Mouse (Mus musculus): ENCODE results near the gene Zfp93. TPM values are rescaled to one million over a fixed set of nuclear protein-coding genes. Genes with fewer than 3 reads are reported as not detected.

Zfp93 gene
- total and polyA plus RNA-seq, 2 experiments from 2014 or later = 4.1 to 6.8 TPM

- peak within 1 kb of the TSS; percentile 69 for H3K4me3 ChIP-seq (ENCODE audit: low read depth, low read length)
- peak; percentile 96 for ATAC-seq (ENCODE audit: insufficient read depth, low read depth)
- peak within 1 kb of the TSS; percentile 60 for H3K9ac ChIP-seq (replicated peaks; ENCODE audit: low read depth, low read length)
- no peaks in the 10 kb centered on the region for H3K9me3 ChIP-seq (replicated peaks; ENCODE audit: control insufficient read depth, low read length)
- under 1% methylated on average over 33 of the region's 33 CpGs for WGBS
- no peaks in the 10 kb centered on the region for H3K27me3 ChIP-seq (ENCODE audit: control insufficient read depth, insufficient read depth, low read length)
- peak; percentile 94 for DNase-seq (ENCODE audit: low spot score)
- peak within 1 kb of the TSS; percentile 96 for H3K4me2 ChIP-seq (ENCODE audit: low read depth, low read length)
- H3K27ac ChIP-seq (ENCODE audit: low read depth) = peak within 1 kb of the TSS; percentile 80
- peaks cover 4% of the 10 kb centered on the region; the same call in 1 of the 2 replicates for H3K4me1 ChIP-seq (ENCODE audit: control insufficient read depth, insufficient read depth)
- TF ChIP-seq CTCF (IDR thresholded peaks at IDR 0.05; ENCODE audit: low read depth) = no peak
- TF ChIP-seq EP300 (IDR thresholded peaks at IDR 0.05; ENCODE audit: low read depth) = no peak
- H3K36me3 ChIP-seq (replicated peaks; ENCODE audit: control insufficient read depth, insufficient read depth, low read length) = no peaks in the 10 kb centered on the region
Observed at GRCm38 (mm10) chr7:24316567-24317092, 46.4 kb downstream of the Zfp93 start, which contains the start of gene Zfp94. TSS of gene Zfp94 (minus strand) at chr7:24316666.

- Histone ChIP-seq H3K4me1 (ENCODE audit: control insufficient read depth, insufficient read depth) (peaks cover 4% of the 10 kb centered on the region; the same call in 1 of the 2 replicates), H3K9ac (replicated peaks; ENCODE audit: low read depth, low read length) (no peak overlapping the region), H3K4me2 (ENCODE audit: low read depth, low read length) (no peak overlapping the region), H3K27ac (ENCODE audit: low read depth) (no peak overlapping the region), H3K4me3 (ENCODE audit: low read depth, low read length) (no peak overlapping the region), H3K27me3 (ENCODE audit: control insufficient read depth, insufficient read depth, low read length) (no peaks in the 10 kb centered on the region), H3K9me3 (replicated peaks; ENCODE audit: control insufficient read depth, low read length) (peaks cover 3% of the 10 kb centered on the region; the same call in 1 of the 2 replicates), H3K36me3 (replicated peaks; ENCODE audit: control insufficient read depth, insufficient read depth, low read length) (no peaks in the 10 kb centered on the region)
- DNase-seq (ENCODE audit: low spot score) = no peak
- WGBS = 52% methylated on average over 6 of the region's 6 CpGs
- TF ChIP-seq CTCF (IDR thresholded peaks at IDR 0.05; ENCODE audit: low read depth) (no peak), EP300 (IDR thresholded peaks at IDR 0.05; ENCODE audit: low read depth) (no peak)
- no peak for ATAC-seq (ENCODE audit: insufficient read depth, low read depth)
Observed at GRCm38 (mm10) chr7:24318942-24319341, 48.7 kb downstream of the Zfp93 start.

GRCm38 (mm10) chr7:24322593-24322992, 52.4 kb downstream of the Zfp93 start:
- 63% methylated on average over 4 of the region's 4 CpGs for WGBS
- H3K9me3 ChIP-seq (replicated peaks; ENCODE audit: control insufficient read depth, low read length) = peaks cover 10% of the 10 kb centered on the region; the same call in 1 of the 2 replicates
- H3K27ac ChIP-seq (ENCODE audit: low read depth) = no peak overlapping the region
- H3K4me3 ChIP-seq (ENCODE audit: low read depth, low read length) = no peak overlapping the region
- H3K4me1 ChIP-seq (ENCODE audit: control insufficient read depth, insufficient read depth) = no peaks in the 10 kb centered on the region
- no peaks in the 10 kb centered on the region for H3K36me3 ChIP-seq (replicated peaks; ENCODE audit: control insufficient read depth, insufficient read depth, low read length)
- DNase-seq (ENCODE audit: low spot score) = no peak
- no peak overlapping the region for H3K9ac ChIP-seq (replicated peaks; ENCODE audit: low read depth, low read length)
- no peak for ATAC-seq (ENCODE audit: insufficient read depth, low read depth)
- no peak for TF ChIP-seq CTCF (IDR thresholded peaks at IDR 0.05; ENCODE audit: low read depth)
- no peak for TF ChIP-seq EP300 (IDR thresholded peaks at IDR 0.05; ENCODE audit: low read depth)
- H3K27me3 ChIP-seq (ENCODE audit: control insufficient read depth, insufficient read depth, low read length) = peaks cover 5% of the 10 kb centered on the region; the same call in 1 of the 2 replicates
- H3K4me2 ChIP-seq (ENCODE audit: low read depth, low read length) = no peak overlapping the region

GRCm38 (mm10) chr7:24325197-24325596, 55.0 kb downstream of the Zfp93 start:
- Histone ChIP-seq H3K9me3 (replicated peaks; ENCODE audit: control insufficient read depth, low read length) (peaks cover 10% of the 10 kb centered on the region; the same call in 1 of the 2 replicates), H3K4me3 (ENCODE audit: low read depth, low read length) (peak overlapping the region; percentile 31; the same call in 1 of the 2 replicates), H3K36me3 (replicated peaks; ENCODE audit: control insufficient read depth, insufficient read depth, low read length) (no peaks in the 10 kb centered on the region), H3K27ac (ENCODE audit: low read depth) (no peak overlapping the region), H3K4me2 (ENCODE audit: low read depth, low read length) (peak overlapping the region; percentile 60; the same call in 1 of the 2 replicates), H3K4me1 (ENCODE audit: control insufficient read depth, insufficient read depth) (no peaks in the 10 kb centered on the region), H3K27me3 (ENCODE audit: control insufficient read depth, insufficient read depth, low read length) (peaks cover 5% of the 10 kb centered on the region; the same call in 1 of the 2 replicates), H3K9ac (replicated peaks; ENCODE audit: low read depth, low read length) (no peak overlapping the region)
- 85% methylated on average over 6 of the region's 6 CpGs for WGBS
- DNase-seq (ENCODE audit: low spot score) (no peak), ATAC-seq (ENCODE audit: insufficient read depth, low read depth) (no peak)
- TF ChIP-seq EP300 (IDR thresholded peaks at IDR 0.05; ENCODE audit: low read depth) (no peak), CTCF (IDR thresholded peaks at IDR 0.05; ENCODE audit: low read depth) (no peak)

GRCm38 (mm10) chr7:24325675-24326128, 55.5 kb downstream of the Zfp93 start:
- no peaks in the 10 kb centered on the region for H3K4me1 ChIP-seq (ENCODE audit: control insufficient read depth, insufficient read depth)
- no peak for TF ChIP-seq EP300 (IDR thresholded peaks at IDR 0.05; ENCODE audit: low read depth)
- no peak for TF ChIP-seq CTCF (IDR thresholded peaks at IDR 0.05; ENCODE audit: low read depth)
- H3K27ac ChIP-seq (ENCODE audit: low read depth) = no peak overlapping the region
- no peak for ATAC-seq (ENCODE audit: insufficient read depth, low read depth)
- H3K4me3 ChIP-seq (ENCODE audit: low read depth, low read length) = peak overlapping the region; percentile 31
- peaks cover 10% of the 10 kb centered on the region; the same call in 1 of the 2 replicates for H3K9me3 ChIP-seq (replicated peaks; ENCODE audit: control insufficient read depth, low read length)
- H3K9ac ChIP-seq (replicated peaks; ENCODE audit: low read depth, low read length) = no peak overlapping the region
- H3K36me3 ChIP-seq (replicated peaks; ENCODE audit: control insufficient read depth, insufficient read depth, low read length) = no peaks in the 10 kb centered on the region
- WGBS = 4% methylated on average over 13 of the region's 13 CpGs
- no peak for DNase-seq (ENCODE audit: low spot score)
- peaks cover 5% of the 10 kb centered on the region; the same call in 1 of the 2 replicates for H3K27me3 ChIP-seq (ENCODE audit: control insufficient read depth, insufficient read depth, low read length)
- peak overlapping the region; percentile 60 for H3K4me2 ChIP-seq (ENCODE audit: low read depth, low read length)

Data from heart, postnatal 0 days (tissue).